41 mouse cellular contexts compared by ENCODE assay signal in genomic region chr15:100330739-100331138, GRCm38 (mm10). TPM values are rescaled to one million over a fixed set of nuclear protein-coding genes. Genes with fewer than 3 reads are reported as not detected.
"Had no signal": no experiment of that assay in that cellular context is flagged by ENCODE, and none has a peak within 500 bp of the region (broad histone marks: within the 10 kb centered on the region; RNA-seq: fewer than 3 reads in every experiment).

No protein-coding gene starts in this region.

- H3K4me2 ChIP-seq: heart, embryonic 11.5 days; heart, embryonic 13.5 days; heart, embryonic 15.5 days; hindbrain, embryonic 15.5 days; kidney, embryonic 15.5 days; limb, embryonic 13.5 days; limb, embryonic 15.5 days had no signal

- H3K4me1 ChIP-seq: heart, embryonic 13.5 days; heart, embryonic 15.5 days; hindbrain, embryonic 15.5 days had no signal

- DNase-seq: forebrain, postnatal 0 days; gastrocnemius, postnatal 14 days; gastrocnemius, postnatal 36 days; heart, adult 18-20 months; heart, postnatal 14 days; heart, postnatal 36 days; kidney, adult 11 months; kidney, adult 2 months; kidney, adult 9 months; kidney, postnatal 14 days; kidney, postnatal 36 days; layer of hippocampus, adult 9-11 months; layer of hippocampus, postnatal 36 days; left cerebral cortex, postnatal 4 days had no signal

- H3K27me3 ChIP-seq: heart, embryonic 15.5 days; hindbrain, embryonic 15.5 days; kidney, embryonic 15.5 days; limb, embryonic 13.5 days; limb, embryonic 15.5 days had no signal

- ATAC-seq: forebrain, postnatal 0 days; hindbrain, postnatal 0 days; intestine, embryonic 16.5 days had no signal

- H3K9ac ChIP-seq: forebrain, postnatal 0 days; heart, embryonic 13.5 days; heart, embryonic 15.5 days; hindbrain, embryonic 15.5 days; kidney, embryonic 15.5 days; limb, embryonic 13.5 days; limb, embryonic 15.5 days had no signal

- H3K9me3 ChIP-seq: heart, embryonic 13.5 days; heart, embryonic 15.5 days; hindbrain, embryonic 15.5 days; kidney, embryonic 15.5 days; limb, embryonic 13.5 days; limb, embryonic 15.5 days had no signal

- H3K36me3 ChIP-seq: heart, embryonic 13.5 days; heart, embryonic 15.5 days; hindbrain, embryonic 15.5 days; kidney, embryonic 15.5 days; limb, embryonic 13.5 days; limb, embryonic 15.5 days had no signal

- H3K27ac ChIP-seq: heart, embryonic 13.5 days; heart, embryonic 15.5 days; hindbrain, embryonic 15.5 days; hindbrain, postnatal 0 days; kidney, embryonic 15.5 days; kidney, postnatal 0 days; limb, embryonic 13.5 days; limb, embryonic 15.5 days had no signal

- H3K4me3 ChIP-seq: heart, embryonic 13.5 days; heart, embryonic 15.5 days; hindbrain, embryonic 15.5 days; kidney, embryonic 15.5 days; limb, embryonic 13.5 days; limb, embryonic 15.5 days had no signal

RNA-seq across cellular contexts. Expression of gene Mettl7a3, which starts 4.0 kb away (rescaled TPM):
- total RNA-seq: forebrain, postnatal 0 days; heart, postnatal 14 days; heart, postnatal 36 days; hematopoietic stem cell, adult 5-6 weeks; layer of hippocampus, postnatal 14 days; liver, adult 2 months had no signal
- polyA plus RNA-seq: forebrain, postnatal 0 days; heart, embryonic 11.5 days; heart, embryonic 13.5 days; heart, embryonic 15.5 days; heart, postnatal 0 days; intestine, embryonic 14.5 days; intestine, embryonic 16.5 days; kidney, embryonic 15.5 days; large intestine, adult 2 months; limb, embryonic 11.5 days; liver, adult 2 months had no signal

RNA-seq across cellular contexts. Expression of gene Methig1, which starts 22.2 kb away (rescaled TPM):
- total RNA-seq: forebrain, postnatal 0 days; gastrocnemius, adult 18-20 months; gastrocnemius, postnatal 14 days; gastrocnemius, postnatal 36 days; heart, adult 18-20 months; heart, postnatal 14 days; heart, postnatal 36 days; hematopoietic stem cell, adult 5-6 weeks; layer of hippocampus, adult 18-20 months; layer of hippocampus, adult 8-10 months; layer of hippocampus, postnatal 14 days; layer of hippocampus, postnatal 36 days; left cerebral cortex, adult 18-20 months; left cerebral cortex, postnatal 10 days; left cerebral cortex, postnatal 25 days; left cerebral cortex, postnatal 4 days; liver, adult 2 months had no signal
- polyA plus RNA-seq: forebrain, postnatal 0 days; heart, embryonic 11.5 days; heart, embryonic 13.5 days; heart, embryonic 15.5 days; heart, postnatal 0 days; hindbrain, embryonic 15.5 days; hindbrain, postnatal 0 days; intestine, embryonic 14.5 days; intestine, embryonic 16.5 days; large intestine, adult 2 months; limb, embryonic 11.5 days; limb, embryonic 15.5 days had no signal

RNA-seq across cellular contexts. Expression of gene Mettl7a2, which starts 22.3 kb away (rescaled TPM):
- total RNA-seq: forebrain, postnatal 0 days; hematopoietic stem cell, adult 5-6 weeks; hindbrain, postnatal 0 days; liver, adult 2 months had no signal
- polyA plus RNA-seq: forebrain, postnatal 0 days; heart, embryonic 11.5 days; heart, embryonic 13.5 days; heart, embryonic 15.5 days; heart, postnatal 0 days; hindbrain, embryonic 11.5 days; hindbrain, embryonic 15.5 days; hindbrain, postnatal 0 days; intestine, embryonic 14.5 days; intestine, embryonic 16.5 days; kidney, embryonic 15.5 days; large intestine, adult 2 months; limb, embryonic 11.5 days; limb, embryonic 15.5 days had no signal

RNA-seq across cellular contexts. Expression of gene Higd1c, which starts 33.6 kb away (rescaled TPM):
- total RNA-seq: forebrain, postnatal 0 days; gastrocnemius, adult 18-20 months; gastrocnemius, adult 8-10 months; gastrocnemius, postnatal 14 days; gastrocnemius, postnatal 36 days; heart, adult 18-20 months; heart, postnatal 14 days; heart, postnatal 36 days; hematopoietic stem cell, adult 5-6 weeks; hindbrain, postnatal 0 days; layer of hippocampus, adult 18-20 months; layer of hippocampus, adult 8-10 months; layer of hippocampus, postnatal 14 days; layer of hippocampus, postnatal 36 days; left cerebral cortex, adult 18-20 months; left cerebral cortex, adult 8-10 months; left cerebral cortex, postnatal 10 days; left cerebral cortex, postnatal 25 days; left cerebral cortex, postnatal 4 days; liver, adult 2 months had no signal
- polyA plus RNA-seq: forebrain, postnatal 0 days; gonadal fat pad, adult 2 months; heart, embryonic 11.5 days; heart, embryonic 13.5 days; heart, embryonic 15.5 days; heart, postnatal 0 days; hindbrain, embryonic 11.5 days; hindbrain, postnatal 0 days; intestine, embryonic 14.5 days; intestine, embryonic 16.5 days; kidney, postnatal 0 days; large intestine, adult 2 months; limb, embryonic 11.5 days; limb, embryonic 13.5 days; limb, embryonic 15.5 days; liver, adult 2 months had no signal
